Mouse (Mus musculus) mature B cell (primary cell): ENCODE measurements around the gene Tmem30c.

Source experiments
- in situ Hi-C: fragments of 300-500 bp; cut with MboI; formaldehyde crosslinking; loops from 2 replicates; pipeline ENCODE4 v1.14.3; 2019

Gene Tmem30c

GRCm38 (mm10) chr16:57292765-57293164, at the start of gene Tmem30c:
Gene Tmem30c, minus strand, starts transcription at chr16:57292865.
- in situ Hi-C loops: no loop called here

DNA sequence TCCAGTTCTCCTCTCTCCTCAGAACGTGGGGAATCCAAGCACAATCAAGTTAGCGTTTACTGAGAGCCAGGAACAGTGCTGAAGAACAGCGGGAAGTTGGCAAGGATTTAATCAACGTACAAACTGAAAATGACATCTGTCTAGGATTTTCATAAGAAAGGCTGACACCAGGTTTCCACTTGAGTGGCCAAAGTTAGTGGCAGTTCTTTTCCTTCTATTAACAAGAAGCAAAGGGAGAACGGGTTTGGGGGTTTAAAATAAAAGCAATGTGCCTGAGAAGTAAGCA, 47.9 kb upstream of the Tmem30c start:
- in situ Hi-C loops: no loop called here

- in situ Hi-C loops: no loop called here
Measured at GRCm38 (mm10) chr16:57339765-57340612, 47.3 kb upstream of the Tmem30c start.

DNA sequence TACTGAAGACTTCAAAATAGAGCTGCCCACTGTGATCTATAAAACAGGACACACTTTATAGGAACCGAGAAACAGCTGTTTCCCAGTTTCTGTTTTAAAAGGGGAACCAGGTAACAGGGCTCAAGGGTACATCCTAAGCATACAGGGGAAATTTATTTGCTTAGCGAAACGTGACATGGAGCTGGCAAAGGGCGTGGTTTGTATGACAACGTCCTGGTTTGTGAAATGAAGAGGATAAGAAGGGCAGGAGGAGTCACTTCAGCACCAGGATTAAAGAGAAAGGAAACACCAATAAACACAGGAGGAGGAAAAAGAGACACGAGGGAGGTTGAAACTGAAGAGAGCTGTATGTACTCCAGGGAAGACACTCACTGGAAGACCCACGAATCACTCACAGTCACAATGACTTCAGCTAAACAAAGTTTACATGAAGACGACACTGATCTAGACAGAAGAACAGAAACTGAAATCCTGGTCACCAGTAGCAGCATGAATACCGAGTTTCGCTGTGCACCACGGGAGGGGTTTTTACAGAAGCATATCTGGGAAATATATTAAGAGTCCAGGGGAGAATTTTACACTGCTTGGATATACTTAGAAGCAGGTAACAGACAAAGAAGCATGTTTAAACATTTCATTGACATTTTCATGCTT, 44.2 kb upstream of the Tmem30c start:
- in situ Hi-C loops: no loop called here

- in situ Hi-C loops: no loop called here
Measured at GRCm38 (mm10) chr16:57332301-57332700, 39.6 kb upstream of the Tmem30c start.

GRCm38 (mm10) chr16:57330111-57330510, 37.4 kb upstream of the Tmem30c start:
- in situ Hi-C loops: no loop called here

- in situ Hi-C loops: no loop called here
Measured at GRCm38 (mm10) chr16:57329028-57329427, 36.4 kb upstream of the Tmem30c start.

DNA sequence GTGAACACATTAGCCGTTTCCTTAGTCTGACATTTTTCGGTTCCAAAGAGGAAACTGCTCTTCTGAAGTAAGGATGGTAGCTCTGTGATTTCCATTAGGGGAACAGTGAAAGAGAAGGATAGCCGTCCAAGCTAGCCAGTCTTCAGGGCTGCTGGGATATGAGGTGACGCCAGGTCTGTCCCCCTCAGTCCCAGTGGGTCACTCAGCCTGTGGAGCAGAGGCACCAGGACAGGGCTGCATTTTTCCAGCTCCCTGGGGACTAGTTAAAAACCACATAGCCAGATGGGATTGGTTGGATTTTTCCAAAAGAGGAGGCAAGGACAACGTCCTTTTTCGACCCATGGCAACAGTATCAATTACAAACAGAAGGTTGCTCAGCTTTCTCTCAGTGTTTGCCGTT, 34.3 kb upstream of the Tmem30c start:
- in situ Hi-C loops: no loop called here

- in situ Hi-C loops: no loop called here
Measured at GRCm38 (mm10) chr16:57319284-57320124, 26.8 kb upstream of the Tmem30c start.

- in situ Hi-C loops: no loop called here
Measured at GRCm38 (mm10) chr16:57318637-57319125, 26.0 kb upstream of the Tmem30c start.

GRCm38 (mm10) chr16:57317882-57318636, 25.4 kb upstream of the Tmem30c start:
- in situ Hi-C loops: no loop called here

DNA sequence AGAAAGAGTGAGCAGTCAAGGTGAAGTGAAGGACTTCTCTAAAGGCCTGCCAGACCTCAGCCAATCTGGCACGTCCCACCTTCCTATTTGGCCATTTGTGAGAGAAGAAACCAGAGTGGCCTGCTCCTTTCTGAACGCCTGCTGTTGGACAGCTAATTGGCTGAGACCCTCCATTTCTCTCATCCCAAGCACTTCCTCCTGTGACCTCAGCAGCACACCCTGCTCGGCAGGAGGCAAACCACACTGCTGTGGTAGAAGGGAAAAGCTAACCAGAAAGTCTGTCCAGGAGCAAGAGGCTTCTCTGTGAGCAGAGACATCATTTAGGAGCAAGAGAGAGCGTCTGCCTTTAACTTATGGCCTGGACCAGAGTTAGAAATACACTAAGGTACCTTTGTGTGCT, 24.5 kb upstream of the Tmem30c start:
- in situ Hi-C loops: no loop called here

GRCm38 (mm10) chr16:57315026-57315425, 22.4 kb upstream of the Tmem30c start:
- in situ Hi-C loops: no loop called here

DNA sequence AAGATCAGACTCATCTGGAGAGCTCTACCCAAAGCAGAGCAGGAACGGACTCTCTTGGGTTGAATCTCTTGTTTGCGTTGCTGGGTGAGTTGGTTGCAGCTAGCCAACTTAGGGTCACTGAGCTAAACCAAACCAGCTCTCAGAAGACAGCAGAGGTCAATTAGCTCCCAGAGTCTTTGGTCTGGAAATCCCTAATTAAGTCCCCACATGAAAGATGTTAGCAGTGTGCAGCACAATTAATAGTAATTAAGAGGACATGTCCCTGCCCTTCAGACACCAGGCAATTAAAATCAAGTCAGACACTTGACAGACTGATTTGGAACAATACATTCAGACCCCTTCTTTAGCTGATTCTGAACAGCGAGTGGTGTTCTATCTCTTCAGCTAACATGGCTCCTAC, 21.6 kb upstream of the Tmem30c start:
- in situ Hi-C loops: no loop called here

DNA sequence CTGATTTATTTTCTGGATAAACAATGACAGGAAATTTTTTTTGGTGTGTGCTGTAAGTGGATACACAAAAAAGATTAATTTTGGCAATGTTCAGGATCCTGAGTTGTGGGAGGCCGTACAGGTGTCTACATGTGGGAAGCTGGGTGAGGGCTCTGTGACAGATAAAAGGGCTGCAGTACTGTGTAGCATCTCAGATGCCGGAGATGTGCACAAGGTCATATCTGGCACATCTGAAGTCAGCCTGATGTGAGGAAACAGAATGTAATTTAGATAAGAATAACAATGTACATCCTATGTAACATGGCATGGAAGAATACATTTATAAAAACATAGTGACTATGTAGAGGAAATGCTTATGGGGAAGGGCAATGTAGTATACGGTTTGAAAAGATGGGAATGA, 20.8 kb upstream of the Tmem30c start:
- in situ Hi-C loops: no loop called here

DNA sequence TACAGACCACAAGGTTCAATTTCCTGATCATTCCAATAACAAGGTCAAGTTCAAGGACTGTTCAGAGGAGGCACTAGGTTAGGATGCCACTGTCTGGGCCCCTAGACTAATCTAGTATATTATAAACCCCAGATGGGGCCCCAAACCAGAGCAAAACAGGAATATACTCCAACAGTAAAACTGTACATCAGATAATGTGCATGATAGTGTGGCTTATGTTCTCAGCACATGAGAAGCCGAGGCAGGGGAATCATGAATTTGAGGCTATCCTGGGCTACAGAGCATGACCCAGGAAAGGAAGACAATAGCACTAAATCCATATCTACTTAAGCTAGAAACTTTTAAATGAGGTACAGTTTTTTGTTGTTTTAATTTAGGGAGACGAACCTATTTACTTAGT, 19.5 kb upstream of the Tmem30c start:
- in situ Hi-C loops: no loop called here

DNA sequence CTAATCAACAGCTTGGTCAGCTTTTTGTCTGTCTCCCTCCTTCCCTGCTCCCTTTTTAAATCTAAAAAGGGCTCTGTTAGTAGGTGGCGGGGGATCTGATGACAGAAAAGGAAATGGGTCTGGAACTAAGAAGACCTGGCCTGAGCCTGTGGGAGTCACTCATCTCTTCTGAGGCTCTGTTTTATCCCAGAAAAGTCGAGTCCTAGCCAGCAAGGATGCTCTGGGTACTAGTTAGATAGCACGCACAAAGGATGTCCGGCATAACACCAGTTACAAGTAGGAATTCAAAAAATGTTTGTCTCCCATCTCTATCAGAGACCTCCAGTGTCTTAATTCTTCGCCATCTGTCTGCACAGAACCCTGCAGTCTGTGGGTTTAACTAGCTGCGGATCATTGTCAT, 12.8 kb upstream of the Tmem30c start:
- in situ Hi-C loops: no loop called here

GRCm38 (mm10) chr16:57303716-57304115, 11.1 kb upstream of the Tmem30c start:
- in situ Hi-C loops: no loop called here

- in situ Hi-C loops: no loop called here
Measured at GRCm38 (mm10) chr16:57302792-57303698, 10.4 kb upstream of the Tmem30c start.

- in situ Hi-C loops: no loop called here
Measured at GRCm38 (mm10) chr16:57301512-57302115, 8.9 kb upstream of the Tmem30c start.
